Mouse (Mus musculus): ENCODE measurements around the gene Pex5. TPM values are rescaled to one million over a fixed set of nuclear protein-coding genes. Genes with fewer than 3 reads are reported as not detected.

Pex5 gene
- polyA plus RNA-seq (2014; fragmentation: Illumina TruSeq; extraction: RNeasy Lipid Tissue Mini Kit (QIAGEN cat#74804); ENCODE audit: low read depth, low replicate concordance), result 20.9 TPM

GRCm38 (mm10) chr6:124414927-124415325 is at the start of gene Pex5:
TSS of gene Pex5 (minus strand) at chr6:124415067.

Other genes with a start within 250 kb of the Pex5 start
- gene Vmn2r27, start 183.2 kb downstream of the Pex5 start, polyA plus RNA-seq (2014; fragmentation: Illumina TruSeq; extraction: RNeasy Lipid Tissue Mini Kit (QIAGEN cat#74804); ENCODE audit: low read depth, low replicate concordance), result not detected
- 11.2 TPM for gene Cd163, start 110.4 kb downstream of the Pex5 start, polyA plus RNA-seq (2014; fragmentation: Illumina TruSeq; extraction: RNeasy Lipid Tissue Mini Kit (QIAGEN cat#74804); ENCODE audit: low read depth, low replicate concordance)
- gene Clstn3, start 49.7 kb upstream of the Pex5 start, polyA plus RNA-seq (2014; fragmentation: Illumina TruSeq; extraction: RNeasy Lipid Tissue Mini Kit (QIAGEN cat#74804); ENCODE audit: low read depth, low replicate concordance), result 0.13 TPM
- 26.1 TPM for gene C1rl, start 78.0 kb upstream of the Pex5 start, polyA plus RNA-seq (2014; fragmentation: Illumina TruSeq; extraction: RNeasy Lipid Tissue Mini Kit (QIAGEN cat#74804); ENCODE audit: low read depth, low replicate concordance)
- 93.0 TPM for gene C1ra, start 97.3 kb upstream of the Pex5 start, polyA plus RNA-seq (2014; fragmentation: Illumina TruSeq; extraction: RNeasy Lipid Tissue Mini Kit (QIAGEN cat#74804); ENCODE audit: low read depth, low replicate concordance)
- gene C1s1, start 127.3 kb upstream of the Pex5 start, polyA plus RNA-seq (2014; fragmentation: Illumina TruSeq; extraction: RNeasy Lipid Tissue Mini Kit (QIAGEN cat#74804); ENCODE audit: low read depth, low replicate concordance), result 437 TPM
- not detected for gene C1rb, start 155.2 kb upstream of the Pex5 start, polyA plus RNA-seq (2014; fragmentation: Illumina TruSeq; extraction: RNeasy Lipid Tissue Mini Kit (QIAGEN cat#74804); ENCODE audit: low read depth, low replicate concordance)
- gene C1s2, start 221.0 kb upstream of the Pex5 start, polyA plus RNA-seq (2014; fragmentation: Illumina TruSeq; extraction: RNeasy Lipid Tissue Mini Kit (QIAGEN cat#74804); ENCODE audit: low read depth, low replicate concordance), result not detected
- 44.0 TPM for gene Lpcat3, start 248.0 kb upstream of the Pex5 start, polyA plus RNA-seq (2014; fragmentation: Illumina TruSeq; extraction: RNeasy Lipid Tissue Mini Kit (QIAGEN cat#74804); ENCODE audit: low read depth, low replicate concordance)

Measured in liver, adult 10 weeks (tissue).